Mouse (Mus musculus): ENCODE measurements around the gene Vmn1r236.

DNA sequence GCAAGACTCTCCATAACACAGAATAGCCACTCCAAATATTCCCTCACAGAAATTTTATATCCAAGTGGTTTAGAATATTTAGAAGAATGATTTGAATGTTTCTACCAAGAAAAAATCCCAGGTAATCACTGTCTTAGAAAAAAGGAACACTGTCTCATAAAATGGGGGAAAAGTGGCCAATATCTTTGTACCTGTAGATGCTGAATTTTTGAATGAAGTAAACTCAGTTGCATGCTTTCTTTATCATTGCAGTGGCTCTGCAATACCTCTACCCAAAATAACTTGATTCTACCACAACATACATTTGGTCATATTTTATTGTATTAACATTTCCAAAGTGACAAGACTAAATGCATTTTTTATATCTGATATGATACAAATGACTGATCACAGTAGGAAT lies 26.6 kb upstream of the Vmn1r236 start, which contains the start of gene Vmn1r235:
- TF ChIP-seq EP300 (IDR thresholded peaks at IDR 0.05; ENCODE audit: low read depth) (no peak), CTCF (IDR thresholded peaks at IDR 0.05; ENCODE audit: low read depth) (no peak)
